Mouse (Mus musculus): Measurements from ENCODE around the gene Far2.

Far2 gene

DNA sequence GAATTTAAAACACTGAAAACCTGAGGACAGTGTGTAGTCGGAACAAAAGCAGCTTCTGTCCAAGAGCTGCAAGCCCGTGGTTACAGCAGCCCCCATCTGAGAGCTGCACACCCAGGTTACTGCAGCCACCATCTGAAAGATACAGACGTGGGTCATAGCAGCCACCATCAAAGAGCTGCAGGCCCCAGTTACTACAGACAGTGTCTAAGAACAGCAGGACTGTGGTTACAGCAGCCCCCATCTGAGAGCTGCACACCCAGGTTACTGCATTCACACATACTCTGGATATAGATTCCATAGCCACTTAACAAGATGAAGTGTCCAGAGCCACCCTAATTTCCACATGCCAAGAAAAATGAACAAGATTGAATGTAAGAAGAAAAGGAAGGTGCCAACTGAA lies 180.5 kb downstream of the Far2 start:
- DNase-seq: no peak
